Mouse (Mus musculus) intestine, postnatal 0 days (tissue): Measurements from ENCODE around the gene St3gal3. TPM values are rescaled to one million over a fixed set of nuclear protein-coding genes. Genes with fewer than 3 reads are reported as not detected.

Experiments used
- ATAC-seq: fragments of 200-750 bp; cut with Nextera tagmentation; 2 replicates; pipeline ENCODE4 v1.8.0; 2017; ENCODE audit warnings: mild to moderate bottlenecking, moderate TSS enrichment, moderate library complexity
- H3K27ac ChIP-seq: fragments of 300-500 bp; sonication (generic); 2 replicates; pipeline ENCODE4 v1.5.1; 2014; ENCODE audit warnings: mild to moderate bottlenecking, low read depth, low read length, moderate library complexity
- H3K27me3 ChIP-seq: fragments of 300-500 bp; sonication (generic); replicated peaks from 2 replicates; pipeline ENCODE4 v1.6.1; 2014; ENCODE audit warnings: low read length, mixed read lengths; ENCODE audit not compliant: control insufficient read depth, insufficient read depth
- H3K36me3 ChIP-seq: fragments of 300-500 bp; sonication (generic); 2 replicates; pipeline ENCODE4 v1.6.1; 2014; ENCODE audit warnings: mild to moderate bottlenecking, moderate library complexity; ENCODE audit not compliant: control insufficient read depth, insufficient read depth
- H3K4me1 ChIP-seq: fragments of 300-500 bp; sonication (generic); replicated peaks from 2 replicates; pipeline ENCODE4 v1.6.1; 2014; ENCODE audit warnings: antibody characterized with exemption, low read length, mixed read lengths; ENCODE audit not compliant: control insufficient read depth, insufficient read depth
- H3K4me2 ChIP-seq: fragments of 300-500 bp; sonication (generic); replicated peaks from 2 replicates; pipeline ENCODE4 v1.6.1; 2014; ENCODE audit warnings: low read depth, mild to moderate bottlenecking, moderate library complexity
- H3K4me3 ChIP-seq: fragments of 300-500 bp; sonication (generic); 2 replicates; pipeline ENCODE4 v1.5.1; 2014; ENCODE audit warnings: low read depth, low read length
- H3K9ac ChIP-seq: fragments of 300-500 bp; sonication (generic); 2 replicates; pipeline ENCODE4 v1.6.1; 2014; ENCODE audit warnings: mild to moderate bottlenecking, low read depth, low read length
- H3K9me3 ChIP-seq: fragments of 300-500 bp; sonication (generic); 2 replicates; pipeline ENCODE4 v1.6.1; 2016; ENCODE audit warnings: mixed run types; ENCODE audit not compliant: control insufficient read depth
- CTCF ChIP-seq: sonication (generic); IDR thresholded peaks from 2 replicates; pipeline ENCODE4 v1.5.1; 2016; ENCODE audit warnings: low read depth, mild to moderate bottlenecking, control low read depth, antibody characterized with exemption, moderate library complexity
- WGBS: fragments of 180-500 bp; shearing (Covaris S2); extraction: QIAGEN DNeasy Blood & Tissue Kit; methylation state at CpG from one replicate; pipeline ENCODE4 v1.1.7; 2014; 5-methylcytosine and 5-hydroxymethylcytosine counted together
- polyA plus RNA-seq: library from polyadenylated mRNA; unstranded; fragments of >200 nt; fragmentation: Nextera tagmentation; extraction: Ambion mirVana; gene quantifications from 2 replicates; pipeline ENCODE4 v1.2.1, GENCODE M21; 2015

The St3gal3 gene
- polyA plus RNA-seq, 1 experiment from 2014 or later = 15.6 TPM

DNA sequence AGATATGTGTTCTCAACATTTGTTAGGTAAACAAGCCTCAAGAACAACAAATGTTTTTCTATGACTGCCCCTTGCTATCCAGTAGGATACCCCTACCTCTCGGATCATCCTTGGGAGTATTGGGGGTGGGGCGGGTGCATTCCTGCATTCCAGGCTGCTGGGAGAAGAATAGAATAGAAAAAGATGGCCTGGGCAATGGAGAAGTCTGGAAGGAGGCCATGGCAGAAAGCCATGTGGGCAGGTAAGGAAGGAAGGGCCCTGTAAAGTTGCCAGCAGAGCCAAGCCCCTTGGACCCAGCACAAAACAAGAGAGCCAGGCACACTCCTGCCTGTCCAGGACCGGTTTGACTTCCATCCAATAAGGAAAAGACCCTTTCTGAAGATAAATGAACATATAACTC lies 221.3 kb downstream of the St3gal3 start:
- Histone ChIP-seq H3K4me3 (no peak overlapping the region), H3K36me3 (peaks cover 22% of the 10 kb centered on the region; the same call in 1 of the 2 replicates), H3K4me2 (peak overlapping the region; percentile 98), H3K27ac (no peak overlapping the region), H3K27me3 (no peaks in the 10 kb centered on the region), H3K9me3 (no peaks in the 10 kb centered on the region), H3K4me1 (peaks cover 11% of the 10 kb centered on the region), H3K9ac (no peak overlapping the region)
- 61% methylated on average over 3 of the region's 3 CpGs for WGBS
- no peak for TF ChIP-seq CTCF
- ATAC-seq = no peak

DNA sequence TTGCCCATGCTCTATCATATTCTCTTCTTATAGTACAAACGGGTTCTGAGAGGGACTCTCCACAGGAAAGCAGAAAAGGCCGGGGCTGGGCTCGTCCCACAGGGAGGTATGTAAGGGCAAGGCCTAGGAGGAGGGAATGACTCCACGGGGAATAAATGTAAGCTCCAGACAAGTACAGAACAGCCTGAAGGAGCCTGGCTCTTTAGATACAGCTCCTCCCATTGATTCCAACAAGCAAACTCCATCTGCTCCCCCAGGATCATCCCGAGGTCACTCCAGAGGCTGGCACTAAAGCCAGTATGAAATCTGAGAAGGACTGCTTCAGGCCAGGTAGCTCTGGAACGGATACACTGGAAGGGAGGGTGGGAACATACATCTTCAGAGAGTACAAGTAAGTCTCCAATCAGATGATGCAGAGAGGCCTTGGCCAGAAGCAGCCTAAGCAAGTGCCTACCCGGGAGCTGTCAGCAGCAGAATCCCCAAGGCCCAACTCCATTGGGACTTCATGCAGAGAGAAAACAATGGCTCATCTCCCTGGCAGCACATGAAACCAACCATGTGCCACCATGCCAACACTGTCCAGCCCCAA lies 221.9 kb downstream of the St3gal3 start:
- no peak for ATAC-seq
- no peaks in the 10 kb centered on the region for H3K27me3 ChIP-seq
- H3K4me2 ChIP-seq = 0 out of 2 replicates have a peak overlapping the region, but pooled peaks have one; percentile 13
- peaks cover 22% of the 10 kb centered on the region; the same call in 1 of the 2 replicates for H3K36me3 ChIP-seq
- no peak overlapping the region for H3K4me3 ChIP-seq
- no peaks in the 10 kb centered on the region for H3K9me3 ChIP-seq
- 65% methylated on average over 7 of the region's 7 CpGs for WGBS
- no peak overlapping the region for H3K9ac ChIP-seq
- TF ChIP-seq CTCF = no peak
- H3K27ac ChIP-seq = no peak overlapping the region
- peaks cover 11% of the 10 kb centered on the region for H3K4me1 ChIP-seq

DNA sequence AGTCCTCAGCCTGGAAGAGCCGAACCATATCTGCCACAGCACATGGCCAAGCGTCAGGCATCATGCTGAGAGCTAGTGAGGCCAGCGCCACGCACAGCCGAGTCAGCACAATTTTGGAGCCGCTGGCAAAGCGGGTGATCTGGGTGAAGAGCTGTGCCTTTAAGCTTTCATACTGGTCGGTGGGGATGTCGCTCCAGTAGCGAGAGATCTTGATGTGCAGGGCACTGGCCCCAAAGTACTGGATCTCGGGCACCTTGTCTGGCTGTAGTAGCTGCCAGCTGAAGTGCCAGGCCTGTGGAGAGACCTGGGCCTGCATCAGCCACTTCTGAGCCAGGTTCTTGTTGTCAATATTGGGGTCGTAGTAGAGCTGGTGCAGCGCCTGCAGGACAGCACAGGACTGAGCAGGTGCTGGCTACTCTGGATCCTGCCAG lies 222.6 kb downstream of the St3gal3 start:
- no peaks in the 10 kb centered on the region for H3K9me3 ChIP-seq
- no peaks in the 10 kb centered on the region for H3K27me3 ChIP-seq
- TF ChIP-seq CTCF = no peak
- H3K4me2 ChIP-seq = no peak overlapping the region
- H3K4me1 ChIP-seq = peaks cover 11% of the 10 kb centered on the region
- WGBS = 95% methylated on average over 13 of the region's 13 CpGs
- no peak overlapping the region for H3K27ac ChIP-seq
- peaks cover 22% of the 10 kb centered on the region; the same call in 1 of the 2 replicates for H3K36me3 ChIP-seq
- H3K4me3 ChIP-seq = no peak overlapping the region
- ATAC-seq = no peak
- H3K9ac ChIP-seq = no peak overlapping the region

DNA sequence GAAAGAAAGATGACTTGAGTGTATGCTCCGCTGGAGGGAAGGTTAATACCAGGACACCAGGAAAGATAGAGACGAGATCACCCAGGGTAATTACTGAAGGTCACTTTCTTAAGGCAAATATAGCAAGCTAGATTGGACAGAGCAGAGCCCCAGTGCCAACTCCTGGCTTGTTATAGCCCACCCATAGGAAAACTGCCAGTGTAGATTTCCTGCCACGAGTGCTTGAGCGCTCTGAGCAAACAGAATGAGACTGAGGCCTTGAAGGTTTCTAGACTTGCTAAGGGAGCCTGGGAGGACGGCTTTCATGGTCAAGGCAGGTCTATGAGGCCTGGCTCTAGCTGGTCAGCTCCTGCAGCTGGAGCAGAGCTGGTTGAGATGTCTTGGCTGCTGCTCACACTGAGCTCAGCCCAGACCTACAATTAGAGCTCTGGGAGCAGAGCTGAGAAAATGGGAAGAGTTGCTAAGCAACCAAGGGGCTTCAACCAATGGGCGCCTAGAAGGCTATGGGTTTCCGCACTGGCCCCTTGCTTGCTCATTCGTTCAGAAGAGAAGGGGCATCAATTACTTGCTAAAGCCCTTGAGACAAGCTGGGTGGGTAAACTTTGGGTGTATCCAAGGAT lies 225.8 kb downstream of the St3gal3 start:
- Histone ChIP-seq H3K9ac (no peak overlapping the region), H3K27me3 (no peaks in the 10 kb centered on the region), H3K4me3 (no peak overlapping the region), H3K27ac (no peak overlapping the region), H3K4me1 (peaks cover 2% of the 10 kb centered on the region; the same call in 1 of the 2 replicates), H3K9me3 (no peaks in the 10 kb centered on the region), H3K36me3 (peaks cover 40% of the 10 kb centered on the region), H3K4me2 (no peak overlapping the region)
- no peak for TF ChIP-seq CTCF
- WGBS = 74% methylated on average over 8 of the region's 8 CpGs
- ATAC-seq = no peak

DNA sequence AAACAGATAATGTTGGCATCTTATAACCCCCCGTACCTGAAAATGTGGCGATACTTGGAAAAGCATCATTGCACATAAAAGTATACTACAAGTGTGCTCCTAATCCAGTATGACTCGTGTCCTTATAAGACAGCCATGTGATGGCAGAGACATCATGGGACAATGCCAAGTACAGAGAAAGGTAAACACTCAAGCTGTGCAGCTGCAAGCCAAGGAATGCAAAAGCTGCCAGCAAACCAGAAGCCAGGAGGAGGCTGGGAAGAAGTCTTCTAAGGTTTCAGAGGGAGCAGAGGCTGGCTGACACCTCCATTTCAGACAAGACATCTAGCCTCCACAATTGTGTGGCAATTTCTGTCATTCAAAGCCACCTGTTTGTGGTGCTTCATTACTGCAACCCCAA lies 228.5 kb downstream of the St3gal3 start:
- no peak for TF ChIP-seq CTCF
- no peak overlapping the region for H3K9ac ChIP-seq
- no peak overlapping the region for H3K27ac ChIP-seq
- WGBS = 71% methylated on average over 3 of the region's 3 CpGs
- no peaks in the 10 kb centered on the region for H3K4me1 ChIP-seq
- no peaks in the 10 kb centered on the region for H3K9me3 ChIP-seq
- no peak overlapping the region for H3K4me2 ChIP-seq
- H3K36me3 ChIP-seq = peaks cover 56% of the 10 kb centered on the region
- no peaks in the 10 kb centered on the region for H3K27me3 ChIP-seq
- H3K4me3 ChIP-seq = no peak overlapping the region
- no peak for ATAC-seq

DNA sequence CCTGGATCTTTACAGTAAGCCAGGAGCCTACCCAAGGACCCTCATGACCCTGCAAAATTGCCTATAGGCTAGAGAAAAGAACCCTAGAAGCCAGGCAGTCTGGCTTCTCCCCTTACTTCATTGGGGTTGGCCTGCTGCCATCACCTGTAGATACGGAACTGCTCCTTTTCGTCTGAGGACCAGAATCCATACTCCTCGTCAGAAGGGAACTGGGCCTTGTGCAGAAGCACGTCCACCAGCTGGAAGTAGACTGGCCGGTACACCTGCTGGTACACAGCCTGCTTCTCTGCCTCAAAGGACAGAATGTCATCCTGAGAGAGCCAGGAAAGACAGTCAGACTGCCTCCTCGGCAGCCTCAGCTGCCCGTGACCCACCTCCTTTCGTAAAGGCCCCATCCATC lies 230.0 kb downstream of the St3gal3 start:
- H3K9me3 ChIP-seq = no peaks in the 10 kb centered on the region
- H3K4me3 ChIP-seq = no peak overlapping the region
- no peak overlapping the region for H3K27ac ChIP-seq
- no peak overlapping the region for H3K4me2 ChIP-seq
- no peak for TF ChIP-seq CTCF
- no peaks in the 10 kb centered on the region for H3K27me3 ChIP-seq
- H3K9ac ChIP-seq = no peak overlapping the region
- WGBS = 92% methylated on average over 8 of the region's 8 CpGs
- H3K36me3 ChIP-seq = peaks cover 61% of the 10 kb centered on the region
- H3K4me1 ChIP-seq = no peaks in the 10 kb centered on the region
- ATAC-seq = no peak
